Mouse (Mus musculus) spleen, adult 2 months (tissue): ENCODE measurements around the gene Pde11a. TPM values are rescaled to one million over a fixed set of nuclear protein-coding genes. Genes with fewer than 3 reads are reported as not detected.

Experiments
- DNase-seq, 2 experiments: peaks; one replicate each; pipeline versions ENCODE4 v3.0.0 to v3.0.0-alpha.2; 2012 to 2021; ENCODE audit warnings: low spot score in 2 of 2, low read depth in 1 of 2
- H3K27ac ChIP-seq: fragments of 200-500 bp; 2 replicates; pipeline ENCODE4 v1.5.1; 2012; ENCODE audit warnings: low read length, inconsistent platforms; ENCODE audit not compliant: insufficient read depth
- H3K27me3 ChIP-seq: fragments of 200-500 bp; 2 replicates; pipeline ENCODE4 v1.6.1; 2012; ENCODE audit warnings: mild to moderate bottlenecking, moderate library complexity, low read length, inconsistent platforms; ENCODE audit not compliant: control insufficient read depth, insufficient read depth
- H3K36me3 ChIP-seq: fragments of 200-500 bp; 2 replicates; pipeline ENCODE4 v1.6.1; 2012; ENCODE audit warnings: mild to moderate bottlenecking, low read length, inconsistent platforms; ENCODE audit not compliant: control insufficient read depth, insufficient read depth
- H3K4me1 ChIP-seq: fragments of 200-500 bp; 2 replicates; pipeline ENCODE4 v1.6.1; 2011; ENCODE audit warnings: inconsistent platforms; ENCODE audit not compliant: control insufficient read depth, insufficient read depth, insufficient read length
- H3K4me3 ChIP-seq: fragments of 200-500 bp; 2 replicates; pipeline ENCODE4 v1.5.1; 2011; ENCODE audit warnings: mild to moderate bottlenecking, inconsistent platforms; ENCODE audit not compliant: insufficient read depth, insufficient read length; ENCODE audit errors: extremely low read depth
- CTCF ChIP-seq: fragments of 200-500 bp; IDR thresholded peaks from 2 replicates; pipeline ENCODE4 v1.5.1; 2011; ENCODE audit warnings: mild to moderate bottlenecking, inconsistent platforms; ENCODE audit not compliant: insufficient read depth, insufficient read length, insufficient replicate concordance; ENCODE audit errors: extremely low read depth
- POLR2A ChIP-seq: fragments of 200-500 bp; IDR thresholded peaks from 2 replicates; pipeline ENCODE4 v1.6.1; 2011; ENCODE audit warnings: low read depth, low read length, inconsistent platforms
- WGBS: fragments of 180-500 bp; shearing (Covaris S2); methylation state at CpG from one replicate; pipeline ENCODE4 v1.1.7; 2018; 5-methylcytosine and 5-hydroxymethylcytosine counted together
- polyA plus RNA-seq: library from polyadenylated mRNA; depleted of rRNA; stranded (reverse); fragments of >200 nt; gene quantifications from 2 replicates; pipeline ENCODE4 v1.2.3, GENCODE M21; 2012

The Pde11a gene
- polyA plus RNA-seq, 1 experiment, result 0.26 TPM

- no peaks in the 10 kb centered on the region for H3K4me1 ChIP-seq
- no peak for DNase-seq
- WGBS, result 57% methylated on average over 8 of the region's 8 CpGs
- TF ChIP-seq POLR2A (no peak), CTCF (no peak)
- no peak overlapping the region for H3K27ac ChIP-seq
- H3K27me3 ChIP-seq, result no peaks in the 10 kb centered on the region
- H3K36me3 ChIP-seq, result no peaks in the 10 kb centered on the region
- H3K4me3 ChIP-seq, result no peak overlapping the region
Observed at GRCm38 (mm10) chr2:76098381-76098780, 240.2 kb downstream of the Pde11a start.

- H3K27me3 ChIP-seq, result no peaks in the 10 kb centered on the region
- no peak for DNase-seq
- H3K4me1 ChIP-seq, result no peaks in the 10 kb centered on the region
- TF ChIP-seq CTCF (no peak), POLR2A (no peak)
- no peak overlapping the region for H3K4me3 ChIP-seq
- H3K27ac ChIP-seq, result no peak overlapping the region
- WGBS, result 76% methylated on average over 7 of the region's 7 CpGs
- H3K36me3 ChIP-seq, result no peaks in the 10 kb centered on the region
Observed at GRCm38 (mm10) chr2:76097847-76098246, 240.7 kb downstream of the Pde11a start.

- 86% methylated on average over 8 of the region's 8 CpGs for WGBS
- Histone ChIP-seq H3K36me3 (no peaks in the 10 kb centered on the region), H3K4me1 (no peaks in the 10 kb centered on the region), H3K27ac (no peak overlapping the region), H3K27me3 (no peaks in the 10 kb centered on the region), H3K4me3 (no peak overlapping the region)
- no peak for DNase-seq
- no peak for TF ChIP-seq POLR2A
- TF ChIP-seq CTCF, result no peak
Observed at GRCm38 (mm10) chr2:76097284-76097683, 241.3 kb downstream of the Pde11a start.

GRCm38 (mm10) chr2:76095861-76096260 lies 242.7 kb downstream of the Pde11a start:
- no peaks in the 10 kb centered on the region for H3K36me3 ChIP-seq
- H3K27me3 ChIP-seq, result no peaks in the 10 kb centered on the region
- no peak for DNase-seq
- H3K4me3 ChIP-seq, result no peak overlapping the region
- TF ChIP-seq CTCF, result no peak
- no peak for TF ChIP-seq POLR2A
- WGBS, result 92% methylated on average over 5 of the region's 5 CpGs
- H3K4me1 ChIP-seq, result no peaks in the 10 kb centered on the region
- H3K27ac ChIP-seq, result no peak overlapping the region

- Histone ChIP-seq H3K4me3 (no peak overlapping the region), H3K27me3 (no peaks in the 10 kb centered on the region), H3K4me1 (no peaks in the 10 kb centered on the region), H3K27ac (no peak overlapping the region), H3K36me3 (no peaks in the 10 kb centered on the region)
- DNase-seq, result no peak
- TF ChIP-seq CTCF (no peak), POLR2A (no peak)
Observed at GRCm38 (mm10) chr2:76090506-76090905, 248.1 kb downstream of the Pde11a start.

- H3K27me3 ChIP-seq, result no peaks in the 10 kb centered on the region
Observed at GRCm38 (mm10) chr2:76088844-76089243, 249.7 kb downstream of the Pde11a start.

GRCm38 (mm10) chr2:76088413-76088812 lies 250.2 kb downstream of the Pde11a start:
- Histone ChIP-seq H3K36me3 (no peaks in the 10 kb centered on the region), H3K4me1 (no peaks in the 10 kb centered on the region), H3K27me3 (no peaks in the 10 kb centered on the region), H3K27ac (no peak overlapping the region), H3K4me3 (no peak overlapping the region)
- 77% methylated on average over 5 of the region's 5 CpGs for WGBS
- TF ChIP-seq POLR2A (no peak), CTCF (no peak)
- no peak for DNase-seq

More at GRCm38 (mm10) chr2:76088844-76089243, 249.7 kb downstream of the Pde11a start:
- DNase-seq, result no peak
- TF ChIP-seq POLR2A (no peak), CTCF (no peak)
- WGBS, result 67% methylated on average over 4 of the region's 4 CpGs
- no peak overlapping the region for H3K4me3 ChIP-seq
- H3K4me1 ChIP-seq, result no peaks in the 10 kb centered on the region
- H3K27ac ChIP-seq, result no peak overlapping the region
- no peaks in the 10 kb centered on the region for H3K36me3 ChIP-seq
